Mouse (Mus musculus) hindbrain, postnatal 0 days (tissue): Measurements from ENCODE around the gene Ulk2. TPM values are rescaled to one million over a fixed set of nuclear protein-coding genes. Genes with fewer than 3 reads are reported as not detected.

Source experiments
- ATAC-seq: fragments of 200-750 bp; cut with Nextera tagmentation; 2 replicates; pipeline ENCODE4 v1.8.0; 2017; ENCODE audit warnings: mild to moderate bottlenecking, moderate TSS enrichment, moderate library complexity
- DNase-seq: peaks from one replicate; pipeline ENCODE4 v3.0.0-alpha.2; 2015; ENCODE audit warnings: low spot score
- H3K27ac ChIP-seq: fragments of 300-500 bp; sonication (generic); 2 replicates; pipeline ENCODE4 v1.5.1; 2014; ENCODE audit warnings: mild to moderate bottlenecking
- H3K27me3 ChIP-seq: fragments of 300-500 bp; sonication (generic); 2 replicates; pipeline ENCODE4 v1.6.1; 2014; ENCODE audit warnings: low read length, mixed read lengths; ENCODE audit not compliant: insufficient read depth
- H3K36me3 ChIP-seq: fragments of 300-500 bp; sonication (generic); 2 replicates; pipeline ENCODE4 v1.6.1; 2014; ENCODE audit warnings: low read length, mixed read lengths; ENCODE audit not compliant: insufficient read depth
- H3K4me1 ChIP-seq: fragments of 300-500 bp; sonication (generic); 2 replicates; pipeline ENCODE4 v1.6.1; 2014; ENCODE audit warnings: antibody characterized with exemption, low read length, mixed read lengths; ENCODE audit not compliant: insufficient read depth
- H3K4me2 ChIP-seq: fragments of 300-500 bp; sonication (generic); 2 replicates; pipeline ENCODE4 v1.6.1; 2014; ENCODE audit warnings: low read depth, mild to moderate bottlenecking, low read length, moderate library complexity, mixed read lengths
- H3K4me3 ChIP-seq: fragments of 300-500 bp; sonication (generic); 2 replicates; pipeline ENCODE4 v1.5.1; 2014; ENCODE audit warnings: low read length
- H3K9ac ChIP-seq: fragments of 300-500 bp; sonication (generic); replicated peaks from 2 replicates; pipeline ENCODE4 v1.6.1; 2014; ENCODE audit warnings: mild to moderate bottlenecking, low read length, moderate library complexity, mixed read lengths
- H3K9me3 ChIP-seq: fragments of 300-500 bp; sonication (generic); 2 replicates; pipeline ENCODE4 v1.6.1; 2016; ENCODE audit warnings: low read length, mixed read lengths
- CTCF ChIP-seq: IDR thresholded peaks from 2 replicates; pipeline ENCODE4 v1.5.1; 2016; ENCODE audit warnings: antibody characterized with exemption, control low read depth, low read depth
- WGBS: fragments of 180-500 bp; shearing (Covaris S2); extraction: QIAGEN DNeasy Blood & Tissue Kit; methylation state at CpG from one replicate; pipeline ENCODE4 v1.1.7; 2014; 5-methylcytosine and 5-hydroxymethylcytosine counted together
- polyA plus RNA-seq: library from polyadenylated mRNA; unstranded; fragments of >200 nt; fragmentation: Nextera tagmentation; extraction: Ambion mirVana; gene quantifications from 2 replicates; pipeline ENCODE4 v1.2.1, GENCODE M21; 2015
- total RNA-seq: library from RNA; depleted of rRNA; stranded (reverse); fragments of >200 nt; gene quantifications from 2 replicates; pipeline ENCODE4 v1.2.3, GENCODE M21; 2014

Ulk2 gene
- total and polyA plus RNA-seq, 2 experiments from 2014 or later, result 30.4 to 127 TPM

GRCm38 (mm10) chr11:61761584-61762407 lies 93.1 kb downstream of the Ulk2 start, which contains the start of gene Prpsap2:
TSS of gene Prpsap2 (minus strand) at chr11:61762088.
- Histone ChIP-seq H3K9me3 (no peaks in the 10 kb centered on the region), H3K4me1 (no peaks in the 10 kb centered on the region; the same call in 1 of the 2 replicates), H3K27ac (peak within 1 kb of the TSS; percentile 91), H3K36me3 (no peaks in the 10 kb centered on the region), H3K4me2 (peak within 1 kb of the TSS; percentile 63), H3K27me3 (no peaks in the 10 kb centered on the region), H3K9ac (peak within 1 kb of the TSS; percentile 75), H3K4me3 (peak within 1 kb of the TSS; percentile 63)
- peak; percentile 97 for ATAC-seq
- DNase-seq, result peak; percentile 99
- TF ChIP-seq CTCF, result no peak
- under 1% methylated on average over 51 of the region's 51 CpGs for WGBS

GRCm38 (mm10) chr11:61760518-61760917 lies 94.4 kb downstream of the Ulk2 start:
- Histone ChIP-seq H3K36me3 (no peaks in the 10 kb centered on the region; the same call in 1 of the 2 replicates), H3K27ac (no peak overlapping the region), H3K4me2 (peak overlapping the region; percentile 63), H3K4me1 (no peaks in the 10 kb centered on the region; the same call in 1 of the 2 replicates), H3K4me3 (peak overlapping the region; percentile 63), H3K27me3 (no peaks in the 10 kb centered on the region), H3K9me3 (no peaks in the 10 kb centered on the region), H3K9ac (no peak overlapping the region)
- ATAC-seq, result no peak
- TF ChIP-seq CTCF, result peak; percentile 44
- DNase-seq, result no peak
- 60% methylated on average over 5 of the region's 5 CpGs for WGBS

GRCm38 (mm10) chr11:61757151-61757550 lies 97.7 kb downstream of the Ulk2 start:
- H3K27ac ChIP-seq, result no peak overlapping the region
- H3K4me1 ChIP-seq, result no peaks in the 10 kb centered on the region; the same call in 1 of the 2 replicates
- H3K4me2 ChIP-seq, result no peak overlapping the region
- DNase-seq, result no peak
- 90% methylated on average over 2 of the region's 2 CpGs for WGBS
- no peaks in the 10 kb centered on the region for H3K9me3 ChIP-seq
- H3K36me3 ChIP-seq, result no peaks in the 10 kb centered on the region; the same call in 1 of the 2 replicates
- no peak overlapping the region for H3K4me3 ChIP-seq
- no peak for TF ChIP-seq CTCF
- no peak for ATAC-seq
- H3K9ac ChIP-seq, result no peak overlapping the region
- no peaks in the 10 kb centered on the region for H3K27me3 ChIP-seq

- Histone ChIP-seq H3K4me1 (no peaks in the 10 kb centered on the region), H3K27ac (no peak overlapping the region), H3K9ac (no peak overlapping the region), H3K4me2 (no peak overlapping the region), H3K4me3 (no peak overlapping the region), H3K9me3 (no peaks in the 10 kb centered on the region), H3K36me3 (peaks cover 16% of the 10 kb centered on the region; the same call in 1 of the 2 replicates), H3K27me3 (no peaks in the 10 kb centered on the region)
- TF ChIP-seq CTCF, result peak; percentile 49; the same call in 1 of the 2 replicates
- 77% methylated on average over 5 of the region's 5 CpGs for WGBS
- DNase-seq (no peak), ATAC-seq (no peak)
These were observed 103.3 kb downstream of the Ulk2 start for GRCm38 (mm10) chr11:61751612-61752011.

GRCm38 (mm10) chr11:61747161-61747560 lies 107.7 kb downstream of the Ulk2 start:
- ATAC-seq, result no peak
- peak; percentile 50 for DNase-seq
- 46% methylated on average over 3 of the region's 3 CpGs for WGBS
- H3K27ac ChIP-seq, result no peak overlapping the region
- TF ChIP-seq CTCF, result 0 out of 2 replicates have a peak, but pooled peaks have one; percentile 6
- no peak overlapping the region for H3K9ac ChIP-seq
- no peak overlapping the region for H3K4me2 ChIP-seq
- H3K36me3 ChIP-seq, result peaks cover 24% of the 10 kb centered on the region; the same call in 1 of the 2 replicates
- H3K9me3 ChIP-seq, result no peaks in the 10 kb centered on the region
- H3K27me3 ChIP-seq, result no peaks in the 10 kb centered on the region
- no peak overlapping the region for H3K4me3 ChIP-seq
- H3K4me1 ChIP-seq, result no peaks in the 10 kb centered on the region

GRCm38 (mm10) chr11:61745781-61746180 lies 109.1 kb downstream of the Ulk2 start:
- ATAC-seq, result no peak
- Histone ChIP-seq H3K9ac (no peak overlapping the region), H3K36me3 (peaks cover 23% of the 10 kb centered on the region; the same call in 1 of the 2 replicates), H3K9me3 (no peaks in the 10 kb centered on the region), H3K4me2 (no peak overlapping the region), H3K27me3 (no peaks in the 10 kb centered on the region), H3K4me1 (no peaks in the 10 kb centered on the region), H3K27ac (no peak overlapping the region), H3K4me3 (no peak overlapping the region)
- TF ChIP-seq CTCF, result no peak
- DNase-seq, result no peak
- 97% methylated on average over 9 of the region's 9 CpGs for WGBS

GRCm38 (mm10) chr11:61744460-61744859 lies 110.4 kb downstream of the Ulk2 start:
- DNase-seq (no peak), ATAC-seq (no peak)
- no peak overlapping the region for H3K4me2 ChIP-seq
- no peaks in the 10 kb centered on the region for H3K4me1 ChIP-seq
- peaks cover 28% of the 10 kb centered on the region for H3K36me3 ChIP-seq
- WGBS, result 62% methylated on average over 3 of the region's 3 CpGs
- peak; percentile 53 for TF ChIP-seq CTCF
- H3K27me3 ChIP-seq, result no peaks in the 10 kb centered on the region
- no peak overlapping the region for H3K4me3 ChIP-seq
- no peaks in the 10 kb centered on the region for H3K9me3 ChIP-seq
- H3K27ac ChIP-seq, result no peak overlapping the region
- no peak overlapping the region for H3K9ac ChIP-seq
